Mouse (Mus musculus) stomach, postnatal 0 days (tissue): ENCODE data around the gene Hspa12a. TPM values are rescaled to one million over a fixed set of nuclear protein-coding genes. Genes with fewer than 3 reads are reported as not detected.

Source experiments
- ATAC-seq: fragments of 200-750 bp; cut with Nextera tagmentation; 2 replicates; pipeline ENCODE4 v1.8.0; 2017; ENCODE audit not compliant: low FRiP score, low TSS enrichment
- DNase-seq: peaks from one replicate; pipeline ENCODE4 v3.0.0-alpha.2; 2016; ENCODE audit warnings: low spot score
- H3K27ac ChIP-seq: fragments of 300-500 bp; sonication (generic); replicated peaks from 2 replicates; pipeline ENCODE4 v1.5.1; 2014; ENCODE audit warnings: mild to moderate bottlenecking, control low read depth
- H3K27me3 ChIP-seq: fragments of 300-500 bp; sonication (generic); 2 replicates; pipeline ENCODE4 v1.6.1; 2014; ENCODE audit warnings: low read length; ENCODE audit not compliant: control insufficient read depth, insufficient read depth
- H3K36me3 ChIP-seq: fragments of 300-500 bp; sonication (generic); 2 replicates; pipeline ENCODE4 v1.6.1; 2014; ENCODE audit warnings: low read length, mixed read lengths; ENCODE audit not compliant: control insufficient read depth, insufficient read depth
- H3K4me1 ChIP-seq: fragments of 300-500 bp; sonication (generic); replicated peaks from 2 replicates; pipeline ENCODE4 v1.6.1; 2014; ENCODE audit warnings: antibody characterized with exemption; ENCODE audit not compliant: control insufficient read depth, insufficient read depth
- H3K4me2 ChIP-seq: fragments of 300-500 bp; sonication (generic); replicated peaks from 2 replicates; pipeline ENCODE4 v1.6.1; 2014; ENCODE audit warnings: low read depth, mild to moderate bottlenecking, control low read depth, moderate library complexity
- H3K4me3 ChIP-seq: fragments of 300-500 bp; sonication (generic); 2 replicates; pipeline ENCODE4 v1.5.1; 2014; ENCODE audit warnings: low read depth, low read length, control low read depth
- H3K9ac ChIP-seq: fragments of 300-500 bp; sonication (generic); 2 replicates; pipeline ENCODE4 v1.6.1; 2014; ENCODE audit warnings: mild to moderate bottlenecking, low read length, control low read depth, mixed read lengths
- H3K9me3 ChIP-seq: fragments of 300-500 bp; sonication (generic); 2 replicates; pipeline ENCODE4 v1.6.1; 2016; ENCODE audit warnings: low read length; ENCODE audit not compliant: control insufficient read depth
- CTCF ChIP-seq: IDR thresholded peaks from 2 replicates; pipeline ENCODE4 v1.5.1; 2016; ENCODE audit warnings: antibody characterized with exemption, low read depth, mild to moderate bottlenecking, moderate library complexity
- EP300 ChIP-seq: optimal IDR thresholded peaks from 2 replicates; pipeline ENCODE3; 2016; ENCODE audit warnings: antibody characterized with exemption
- WGBS: fragments of 180-500 bp; shearing (Covaris S2); extraction: QIAGEN DNeasy Blood & Tissue Kit; methylation state at CpG from one replicate; pipeline ENCODE4 v1.1.7; 2014; 5-methylcytosine and 5-hydroxymethylcytosine counted together
- polyA plus RNA-seq: library from polyadenylated mRNA; unstranded; fragments of >200 nt; fragmentation: Nextera tagmentation; extraction: Ambion mirVana; gene quantifications from 2 replicates; pipeline ENCODE4 v1.2.1, GENCODE M21; 2015

Gene Hspa12a
- polyA plus RNA-seq, 1 experiment from 2014 or later = 2.5 TPM

GRCm38 (mm10) chr19:58918597-58918996 lies 24.9 kb downstream of the Hspa12a start:
- no peaks in the 10 kb centered on the region for H3K4me1 ChIP-seq
- 4% methylated on average over 11 of the region's 11 CpGs for WGBS
- peak; percentile 45 for TF ChIP-seq CTCF
- no peak for TF ChIP-seq EP300
- no peaks in the 10 kb centered on the region for H3K27me3 ChIP-seq
- H3K36me3 ChIP-seq = no peaks in the 10 kb centered on the region
- H3K4me2 ChIP-seq = peak overlapping the region; percentile 49
- H3K9me3 ChIP-seq = no peaks in the 10 kb centered on the region
- DNase-seq = no peak
- no peak overlapping the region for H3K9ac ChIP-seq
- H3K4me3 ChIP-seq = peak overlapping the region; percentile 23
- H3K27ac ChIP-seq = no peak overlapping the region
- no peak for ATAC-seq

DNA sequence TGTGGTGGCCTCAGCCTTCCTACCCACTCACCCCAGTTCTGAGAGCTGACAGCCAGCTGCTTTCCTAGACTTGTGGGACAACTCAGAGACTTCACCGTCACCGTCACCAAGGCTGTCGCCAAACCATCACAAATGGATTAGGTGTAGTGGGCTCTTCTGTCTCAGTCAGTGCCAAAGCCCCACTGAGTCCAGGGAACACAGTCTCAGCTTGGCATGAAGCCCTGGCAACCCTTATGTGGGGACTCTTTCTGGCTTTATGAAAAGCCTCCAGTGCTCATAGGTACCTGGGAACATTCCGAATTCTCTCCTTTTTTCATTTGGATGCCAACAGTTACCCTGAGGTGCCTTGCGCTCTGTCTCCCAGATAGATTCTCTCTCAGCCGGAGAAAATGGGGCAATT lies 30.2 kb downstream of the Hspa12a start:
- no peak for ATAC-seq
- 86% methylated on average over 6 of the region's 6 CpGs for WGBS
- no peak overlapping the region for H3K27ac ChIP-seq

GRCm38 (mm10) chr19:58911386-58911785 lies 32.1 kb downstream of the Hspa12a start:
- H3K9me3 ChIP-seq = no peaks in the 10 kb centered on the region
- no peaks in the 10 kb centered on the region for H3K4me1 ChIP-seq
- H3K4me3 ChIP-seq = peak overlapping the region; percentile 38
- WGBS = 10% methylated on average over 9 of the region's 9 CpGs
- H3K4me2 ChIP-seq = peak overlapping the region; percentile 51
- no peaks in the 10 kb centered on the region for H3K36me3 ChIP-seq
- no peak overlapping the region for H3K27ac ChIP-seq
- no peak overlapping the region for H3K9ac ChIP-seq
- no peaks in the 10 kb centered on the region for H3K27me3 ChIP-seq
- TF ChIP-seq CTCF = peak; percentile 90
- TF ChIP-seq EP300 = no peak
- DNase-seq = peak; percentile 65
- peak; percentile 20; the same call in 1 of the 2 replicates for ATAC-seq

More for the DNA sequence above, 30.2 kb downstream of the Hspa12a start:
- no peak for DNase-seq
- Histone ChIP-seq H3K27me3 (no peaks in the 10 kb centered on the region), H3K9me3 (no peaks in the 10 kb centered on the region), H3K9ac (no peak overlapping the region), H3K36me3 (no peaks in the 10 kb centered on the region), H3K4me1 (no peaks in the 10 kb centered on the region), H3K4me2 (no peak overlapping the region), H3K4me3 (no peak overlapping the region)
- no peak for TF ChIP-seq CTCF
- TF ChIP-seq EP300 = no peak

DNA sequence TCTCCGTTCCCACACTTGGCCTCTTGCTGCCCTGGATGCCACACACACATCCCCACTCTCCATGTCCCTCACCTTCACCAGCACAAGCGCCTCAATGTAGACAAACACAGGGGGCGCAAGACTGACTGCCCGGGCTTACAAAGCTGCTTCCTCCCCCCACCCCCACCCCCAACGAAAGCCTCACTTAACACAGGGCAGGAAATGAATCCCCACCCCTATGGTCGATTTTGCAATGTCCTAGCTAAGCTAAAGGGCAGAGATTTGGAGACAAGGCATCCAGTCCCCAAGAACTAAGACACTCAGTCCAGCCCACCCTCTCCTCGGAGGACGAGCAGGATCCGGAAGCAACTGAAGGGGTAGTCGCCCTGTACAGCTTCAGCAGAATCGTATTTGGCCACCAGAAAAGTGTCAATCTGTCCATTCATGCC lies 32.5 kb downstream of the Hspa12a start:
- 2% methylated on average over 11 of the region's 11 CpGs for WGBS
- H3K4me3 ChIP-seq = peak overlapping the region; percentile 38
- DNase-seq = peak; percentile 17
- H3K27me3 ChIP-seq = no peaks in the 10 kb centered on the region
- no peak for TF ChIP-seq EP300
- TF ChIP-seq CTCF = peak; percentile 49
- H3K4me2 ChIP-seq = peak overlapping the region; percentile 51
- no peaks in the 10 kb centered on the region for H3K9me3 ChIP-seq
- no peak for ATAC-seq
- H3K27ac ChIP-seq = no peak overlapping the region
- no peaks in the 10 kb centered on the region for H3K4me1 ChIP-seq
- H3K9ac ChIP-seq = no peak overlapping the region
- H3K36me3 ChIP-seq = no peaks in the 10 kb centered on the region

- no peak for DNase-seq
- Histone ChIP-seq H3K9me3 (no peaks in the 10 kb centered on the region), H3K9ac (no peak overlapping the region), H3K4me3 (no peak overlapping the region), H3K4me2 (no peak overlapping the region), H3K36me3 (no peaks in the 10 kb centered on the region), H3K4me1 (no peaks in the 10 kb centered on the region), H3K27ac (no peak overlapping the region), H3K27me3 (no peaks in the 10 kb centered on the region)
- WGBS = 69% methylated on average over 10 of the region's 10 CpGs
- no peak for TF ChIP-seq EP300
- no peak for TF ChIP-seq CTCF
- ATAC-seq = no peak
These were observed 35.4 kb downstream of the Hspa12a start for GRCm38 (mm10) chr19:58908018-58908417.

DNA sequence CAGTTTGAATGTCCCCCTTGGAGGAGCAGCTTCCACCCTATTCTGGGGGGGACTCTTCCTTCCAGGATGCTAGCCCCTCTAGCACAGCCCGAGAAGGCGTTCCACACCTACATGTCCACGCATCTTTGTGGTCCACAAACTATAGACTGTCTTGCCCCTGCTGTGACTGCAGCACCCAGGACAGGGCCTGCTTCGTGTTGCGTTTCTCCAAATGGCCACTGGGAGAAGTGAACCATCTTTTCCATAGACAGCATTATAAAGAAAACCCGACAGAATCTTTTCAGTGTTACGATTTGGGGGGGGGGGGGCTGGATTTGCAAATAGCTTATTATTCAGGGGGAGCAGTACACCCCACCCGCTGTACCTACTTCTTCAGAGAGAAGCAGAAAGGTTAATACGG lies 36.8 kb downstream of the Hspa12a start:
- Histone ChIP-seq H3K9ac (no peak overlapping the region), H3K27me3 (no peaks in the 10 kb centered on the region), H3K27ac (no peak overlapping the region), H3K9me3 (no peaks in the 10 kb centered on the region), H3K4me3 (no peak overlapping the region), H3K36me3 (no peaks in the 10 kb centered on the region), H3K4me1 (no peaks in the 10 kb centered on the region), H3K4me2 (no peak overlapping the region)
- 53% methylated on average over 9 of the region's 9 CpGs for WGBS
- ATAC-seq (no peak), DNase-seq (no peak)
- TF ChIP-seq CTCF = peak; percentile 39
- no peak for TF ChIP-seq EP300
